Mouse (Mus musculus) C2C12 (cell line): ENCODE measurements around the gene H2-D1.

Experiments used
- CTCF ChIP-seq: IDR thresholded peaks from one replicate; pipeline ENCODE4 v1.5.1; 2011; ENCODE audit not compliant: control insufficient read depth, insufficient read depth, insufficient read length
- FOSL1 ChIP-seq: IDR thresholded peaks from one replicate; pipeline ENCODE4 v1.8.0; 2011; ENCODE audit warnings: mild to moderate bottlenecking, low read length; ENCODE audit not compliant: poor library complexity, insufficient read depth, severe bottlenecking
- MAX ChIP-seq: IDR thresholded peaks from one replicate; pipeline ENCODE4 v1.6.1; 2011; ENCODE audit warnings: mild to moderate bottlenecking, control low read depth
- MYOD1 ChIP-seq: IDR thresholded peaks from one replicate; pipeline ENCODE4 v1.6.1; 2011; ENCODE audit warnings: low read depth; ENCODE audit not compliant: control insufficient read depth, insufficient read length
- MYOG ChIP-seq: IDR thresholded peaks from one replicate; pipeline ENCODE4 v1.6.1; 2011; ENCODE audit not compliant: control insufficient read depth, insufficient read length; ENCODE audit errors: extremely low read depth
- USF1 ChIP-seq: IDR thresholded peaks from one replicate; pipeline ENCODE4 v1.6.1; 2011; ENCODE audit warnings: low read depth, mild to moderate bottlenecking, control low read depth, moderate library complexity

DNA sequence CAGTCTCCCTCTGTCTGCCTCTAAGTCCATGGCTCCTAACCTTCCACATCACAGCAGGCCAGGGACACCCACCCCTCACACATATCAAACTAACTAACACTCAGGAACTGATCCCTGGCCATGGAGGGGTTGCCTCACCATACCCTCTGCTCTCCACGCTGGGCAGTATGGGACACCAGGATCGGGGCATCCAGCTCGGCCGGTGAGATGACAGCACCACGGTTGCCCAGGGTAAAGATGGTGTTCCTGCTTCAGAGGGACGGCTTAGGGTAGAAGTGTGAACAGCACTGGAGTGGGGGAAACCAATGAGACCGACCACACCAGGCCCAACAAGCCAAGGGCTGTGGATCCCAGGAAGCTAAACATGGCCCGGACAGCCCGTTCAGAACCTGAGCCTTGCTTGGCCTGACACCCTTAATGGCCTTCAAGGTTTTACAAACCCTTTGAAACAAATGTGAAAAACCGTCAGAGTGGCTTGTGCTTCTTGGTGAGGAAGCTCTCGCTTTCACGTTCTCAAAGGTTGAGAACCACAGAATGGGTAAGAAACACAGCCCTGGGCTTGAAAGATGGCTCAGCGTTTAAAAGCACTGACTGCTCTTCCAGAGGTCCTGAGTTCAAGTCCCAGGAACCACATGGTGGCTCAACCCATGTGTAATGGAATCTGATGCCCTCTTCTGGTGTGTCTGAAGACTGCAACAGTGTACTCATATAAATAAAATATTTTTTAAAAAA lies 16.6 kb downstream of the H2-D1 start:
- TF ChIP-seq CTCF = no peak
- no peak for TF ChIP-seq MAX
- no peak for TF ChIP-seq USF1
- TF ChIP-seq MYOG = no peak
- no peak for TF ChIP-seq MYOD1
- no peak for TF ChIP-seq FOSL1
